Mouse (Mus musculus) liver, embryonic 14.5 days (tissue): ENCODE data around the gene Ift20.

ENCODE experiments used
- CTCF ChIP-seq: IDR thresholded peaks from 2 replicates; pipeline ENCODE4 v1.5.1; 2016; ENCODE audit warnings: antibody characterized with exemption, low read depth, control low read depth
- EP300 ChIP-seq: IDR thresholded peaks from 2 replicates; pipeline ENCODE4 v1.6.1; 2016; ENCODE audit warnings: antibody characterized with exemption, low read depth

GRCm38 (mm10) chr11:78574536-78574935, 38.4 kb downstream of the Ift20 start:
- TF ChIP-seq CTCF (no peak), EP300 (no peak)
